Mouse (Mus musculus) embryo, embryonic 11.5 days (tissue): ENCODE measurements at regions not wholly inside any gene's neighbourhood (a gene's known extent, or its start where the extent isn't known, plus 50 kb on each side); places are given as distances from the start of the nearest gene placed in this dataset.

Source experiments
- DNase-seq: peaks from one replicate; pipeline ENCODE4 v3.0.0-alpha.2; 2012; ENCODE audit warnings: low read depth, low spot score

GRCm38 (mm10) chr14:113566885-113567284 is 252.5 kb downstream of the Tpm3-rs7 start:
- no peak for DNase-seq

DNA sequence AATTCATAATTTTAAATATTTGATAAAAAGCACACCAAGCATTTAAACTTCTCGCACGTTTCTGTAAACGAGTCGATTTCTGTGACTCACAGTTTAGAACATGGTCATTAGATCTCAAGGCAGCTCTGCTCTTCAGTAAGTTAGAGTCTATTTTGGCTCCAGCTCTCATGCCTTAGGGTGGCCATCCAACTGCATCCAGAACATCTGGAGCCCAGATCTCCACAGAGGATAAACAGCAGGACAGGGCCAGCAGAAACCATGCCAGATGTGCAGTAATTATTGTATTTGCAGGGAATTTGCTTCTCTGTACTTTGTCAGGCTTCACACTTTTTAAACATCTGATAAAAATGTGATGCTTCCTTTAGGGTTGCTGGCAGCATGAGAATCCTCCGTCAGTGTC is 276.4 kb downstream of the Tpm3-rs7 start:
- peak; percentile 4 for DNase-seq

DNA sequence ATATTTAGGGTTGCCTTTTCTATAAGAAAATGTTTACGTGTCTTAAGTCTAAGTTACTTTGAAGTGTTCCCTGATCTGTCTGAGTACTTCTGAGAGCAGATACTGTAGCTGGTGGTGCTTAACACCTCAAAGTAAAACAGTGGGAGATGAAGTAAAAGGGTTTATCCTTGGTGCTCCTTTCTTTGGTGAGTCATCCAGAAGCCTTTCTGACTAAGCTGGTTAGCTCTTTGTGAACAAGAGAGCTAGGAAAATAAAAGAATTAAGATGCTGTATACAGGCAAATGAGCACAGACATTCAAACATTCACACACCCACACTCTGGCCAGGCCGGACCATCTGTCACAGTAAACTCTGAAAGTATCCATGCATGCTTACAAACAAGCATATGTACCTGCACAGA is 312.7 kb downstream of the Tpm3-rs7 start:
- no peak for DNase-seq

DNA sequence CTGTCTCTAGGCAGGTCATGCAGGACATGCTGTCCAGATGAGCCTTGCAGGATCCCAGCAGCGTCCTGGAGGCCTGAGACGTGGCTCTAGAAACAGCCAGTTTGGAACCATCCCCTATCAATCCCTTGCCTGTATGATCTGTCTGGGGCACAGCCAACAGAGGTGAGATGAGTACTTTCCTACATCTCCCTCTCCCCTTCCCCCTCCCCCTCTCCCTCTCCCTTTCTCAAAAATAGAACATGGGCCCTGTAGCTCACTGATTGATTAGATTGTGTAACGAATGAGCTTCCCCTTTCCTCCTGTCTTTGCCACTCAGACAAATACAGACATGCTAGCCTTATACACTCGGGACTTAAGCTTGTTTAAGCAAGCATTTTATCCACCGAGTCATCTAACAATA is 336.9 kb downstream of the Tpm3-rs7 start:
- DNase-seq, result no peak

DNA sequence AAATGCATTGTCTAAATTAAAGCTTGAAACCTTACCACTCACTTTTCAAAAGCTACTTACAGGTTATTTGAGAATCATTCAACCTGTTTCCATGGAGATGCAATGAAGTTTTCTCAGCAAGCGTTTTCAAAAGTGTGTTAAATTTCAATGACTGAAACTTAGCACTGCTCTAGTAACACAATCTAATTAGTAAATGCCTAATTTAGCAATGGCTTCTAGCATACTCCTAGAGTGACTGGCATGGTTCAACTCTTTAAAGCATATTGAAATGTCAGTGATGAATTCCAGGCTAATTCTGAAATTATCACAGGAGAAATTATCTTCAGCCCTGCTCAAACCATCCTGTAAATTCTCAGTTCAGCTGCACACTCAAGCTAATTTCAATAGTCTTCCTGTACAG is 342.5 kb downstream of the Tpm3-rs7 start:
- no peak for DNase-seq

DNA sequence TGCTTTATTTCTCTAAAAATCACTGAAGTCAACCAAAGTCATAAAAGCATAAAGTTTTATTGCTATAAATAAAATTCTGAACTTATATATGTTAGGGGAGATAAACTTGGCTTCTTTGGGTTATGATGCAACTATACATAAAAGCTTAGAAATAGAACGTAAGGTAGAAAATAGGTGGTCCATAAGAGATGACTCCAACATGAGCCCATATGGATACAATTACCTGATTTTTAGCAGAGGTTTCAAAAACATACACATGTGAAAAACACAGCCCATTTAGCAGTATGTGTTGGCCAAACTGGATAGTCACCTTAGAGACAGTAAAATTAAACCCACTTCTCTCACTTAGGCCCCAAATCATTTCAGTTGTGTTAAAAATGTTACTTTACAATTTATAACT is 354.3 kb downstream of the Tpm3-rs7 start:
- DNase-seq, result no peak

- DNase-seq, result no peak
These were observed 355.0 kb downstream of the Tpm3-rs7 start for GRCm38 (mm10) chr14:113669386-113669785.

DNA sequence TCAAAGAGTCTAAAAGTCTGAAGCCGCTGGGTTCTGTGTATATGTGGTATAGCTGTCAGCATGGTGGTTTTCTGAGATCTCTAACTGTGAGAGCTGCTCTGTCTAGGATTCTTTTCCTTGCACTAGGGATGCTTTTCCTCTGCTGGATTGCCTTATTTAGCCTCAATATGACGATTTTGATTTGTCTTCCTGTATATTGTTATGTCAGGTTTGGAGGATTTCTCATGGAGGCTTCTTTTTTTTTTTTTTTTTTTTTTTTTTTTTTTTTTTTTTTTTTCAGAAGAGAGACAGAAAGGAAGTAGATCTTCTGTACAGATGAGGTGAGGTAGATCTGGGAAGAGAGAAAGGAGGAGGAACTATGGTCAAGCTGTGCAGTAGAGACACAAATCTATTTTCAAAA is 396.5 kb downstream of the Tpm3-rs7 start:
- DNase-seq, result no peak
